Mouse (Mus musculus) embryonic facial prominence, embryonic 13.5 days (tissue): ENCODE results near the gene Drg2. TPM values are rescaled to one million over a fixed set of nuclear protein-coding genes. Genes with fewer than 3 reads are reported as not detected.

Experiments
- ATAC-seq: fragments of 200-750 bp; cut with Nextera tagmentation; 2 replicates; pipeline ENCODE4 v1.8.0; 2017; ENCODE audit warnings: low read depth; ENCODE audit not compliant: insufficient number of reproducible peaks, insufficient read depth, low FRiP score, low TSS enrichment
- H3K27ac ChIP-seq: fragments of 300-500 bp; sonication (generic); 2 replicates; pipeline ENCODE4 v1.5.1; 2015; ENCODE audit warnings: moderate library complexity, mild to moderate bottlenecking, inconsistent platforms
- H3K27me3 ChIP-seq: fragments of 300-500 bp; sonication (generic); 2 replicates; pipeline ENCODE4 v1.6.1; 2015; ENCODE audit warnings: mild to moderate bottlenecking, inconsistent platforms
- H3K36me3 ChIP-seq: fragments of 300-500 bp; sonication (generic); 2 replicates; pipeline ENCODE4 v1.6.1; 2015; ENCODE audit warnings: mild to moderate bottlenecking, inconsistent platforms
- H3K4me1 ChIP-seq: fragments of 300-500 bp; sonication (generic); 2 replicates; pipeline ENCODE4 v1.6.1; 2015; ENCODE audit warnings: inconsistent platforms
- H3K4me2 ChIP-seq: fragments of 300-500 bp; sonication (generic); 2 replicates; pipeline ENCODE4 v1.6.1; 2015; ENCODE audit warnings: moderate library complexity, mild to moderate bottlenecking, inconsistent platforms
- H3K4me3 ChIP-seq: fragments of 300-500 bp; sonication (generic); 2 replicates; pipeline ENCODE4 v1.5.1; 2015; ENCODE audit warnings: mild to moderate bottlenecking, inconsistent platforms
- H3K9ac ChIP-seq: fragments of 300-500 bp; sonication (generic); 2 replicates; pipeline ENCODE4 v1.6.1; 2015; ENCODE audit warnings: mild to moderate bottlenecking, inconsistent platforms
- H3K9me3 ChIP-seq: fragments of 300-500 bp; sonication (generic); 2 replicates; pipeline ENCODE4 v1.6.1; 2016; ENCODE audit warnings: inconsistent platforms
- WGBS: fragments of 180-500 bp; shearing (Covaris S2); methylation state at CpG from one replicate; pipeline ENCODE4 v1.1.7; 2015; ENCODE audit warnings: mixed read lengths; 5-methylcytosine and 5-hydroxymethylcytosine counted together
- polyA plus RNA-seq: library from polyadenylated mRNA; unstranded; fragments of >200 nt; fragmentation: Nextera tagmentation; extraction: Ambion mirVana; gene quantifications from 2 replicates; pipeline ENCODE4 v1.2.1, GENCODE M21; 2015

Drg2 gene
- polyA plus RNA-seq, 1 experiment from 2014 or later = 124 TPM

DNA sequence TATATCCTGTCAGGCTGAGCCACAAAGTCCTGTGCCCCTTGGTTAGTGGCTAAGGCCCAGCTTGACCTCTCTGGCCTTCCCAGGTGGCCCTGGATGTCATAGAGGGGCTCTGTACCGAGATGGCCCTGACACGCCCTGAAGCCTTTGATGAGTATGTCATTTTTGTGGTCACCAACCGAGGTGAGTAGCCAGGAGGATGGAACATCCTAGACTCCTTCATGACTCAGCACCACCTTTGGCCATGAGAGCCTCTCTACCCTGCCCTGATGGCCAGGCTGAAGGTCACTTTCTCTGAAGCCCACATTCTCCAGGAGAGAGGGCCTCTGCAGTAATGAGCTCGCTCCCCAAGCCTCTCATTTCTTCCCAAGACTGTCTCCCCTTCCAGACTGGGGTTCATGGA lies 63.9 kb downstream of the Drg2 start:
- no peak overlapping the region for H3K9ac ChIP-seq
- H3K36me3 ChIP-seq = no peaks in the 10 kb centered on the region
- H3K27ac ChIP-seq = no peak overlapping the region
- no peak overlapping the region for H3K4me2 ChIP-seq
- 67% methylated on average over 4 of the region's 4 CpGs for WGBS
- H3K4me1 ChIP-seq = no peaks in the 10 kb centered on the region
- H3K9me3 ChIP-seq = no peaks in the 10 kb centered on the region
- ATAC-seq = no peak
- H3K4me3 ChIP-seq = no peak overlapping the region
- no peaks in the 10 kb centered on the region for H3K27me3 ChIP-seq

Other genes starting within 250 kb of the Drg2 start
- 59.1 and 61.9 TPM in 2 replicates for gene Srebf1, start 232.0 kb upstream of the Drg2 start, polyA plus RNA-seq
- gene Tom1l2, start 101.7 kb upstream of the Drg2 start, polyA plus RNA-seq = 27.8 and 29.5 TPM in 2 replicates
- gene Drc3, start 101.3 kb upstream of the Drg2 start, polyA plus RNA-seq = 2.4 and 2.7 TPM in 2 replicates
- gene Gid4, start 37.4 kb upstream of the Drg2 start, polyA plus RNA-seq = 25.3 and 25.8 TPM in 2 replicates
- gene Atpaf2, start 36.1 kb upstream of the Drg2 start, polyA plus RNA-seq = 52.7 and 54.9 TPM in 2 replicates
- gene Myo15, start 14.7 kb downstream of the Drg2 start, polyA plus RNA-seq = 0.67 and 0.77 TPM in 2 replicates
- 35.2 and 36.6 TPM in 2 replicates for gene Alkbh5, start 81.8 kb downstream of the Drg2 start, polyA plus RNA-seq
- gene Llgl1, start 245.1 kb downstream of the Drg2 start, polyA plus RNA-seq = 73.5 and 73.8 TPM in 2 replicates